Mouse (Mus musculus) C2C12 (cell line): ENCODE measurements around the gene Kif3c. TPM values are rescaled to one million over a fixed set of nuclear protein-coding genes. Genes with fewer than 3 reads are reported as not detected.
A peak's percentile ranks its signal among the peaks of the same experiment; 100 is the strongest.

Experiments
- H3K27me3 ChIP-seq: one replicate; pipeline ENCODE4 v1.6.1; 2011; ENCODE audit not compliant: control insufficient read depth, insufficient read depth, insufficient read length
- H3K36me3 ChIP-seq: one replicate; pipeline ENCODE4 v1.6.1; 2011; ENCODE audit not compliant: control insufficient read depth, insufficient read depth
- H3K4me3 ChIP-seq: one replicate; pipeline ENCODE4 v1.5.1; 2011; ENCODE audit warnings: mild to moderate bottlenecking, control low read depth; ENCODE audit not compliant: poor library complexity, insufficient read depth, severe bottlenecking
- H3K79me2 ChIP-seq: one replicate; pipeline ENCODE4 v1.6.1; 2011; ENCODE audit not compliant: control insufficient read depth, insufficient read depth
- H3K79me3 ChIP-seq: one replicate; pipeline ENCODE4 v1.6.1; 2011; ENCODE audit warnings: low read depth, control low read depth
- H3ac ChIP-seq: one replicate; pipeline ENCODE3; 2011; ENCODE audit warnings: low read depth; ENCODE audit not compliant: control insufficient read depth, insufficient read length
- CEBPB ChIP-seq: IDR thresholded peaks from one replicate; pipeline ENCODE4 v1.6.1; 2011; ENCODE audit warnings: low read depth, mild to moderate bottlenecking, control low read depth, moderate library complexity
- CTCF ChIP-seq: IDR thresholded peaks from one replicate; pipeline ENCODE4 v1.5.1; 2011; ENCODE audit not compliant: control insufficient read depth, insufficient read depth, insufficient read length
- FOSL1 ChIP-seq: IDR thresholded peaks from one replicate; pipeline ENCODE4 v1.8.0; 2011; ENCODE audit warnings: mild to moderate bottlenecking, low read length; ENCODE audit not compliant: poor library complexity, insufficient read depth, severe bottlenecking
- MAX ChIP-seq: IDR thresholded peaks from one replicate; pipeline ENCODE4 v1.6.1; 2011; ENCODE audit warnings: mild to moderate bottlenecking, control low read depth
- MYOD1 ChIP-seq: IDR thresholded peaks from one replicate; pipeline ENCODE4 v1.6.1; 2011; ENCODE audit warnings: low read depth; ENCODE audit not compliant: control insufficient read depth, insufficient read length
- MYOG ChIP-seq: IDR thresholded peaks from one replicate; pipeline ENCODE4 v1.6.1; 2011; ENCODE audit not compliant: control insufficient read depth, insufficient read length; ENCODE audit errors: extremely low read depth
- USF1 ChIP-seq: IDR thresholded peaks from one replicate; pipeline ENCODE4 v1.6.1; 2011; ENCODE audit warnings: low read depth, mild to moderate bottlenecking, control low read depth, moderate library complexity
- polyA plus RNA-seq: library from polyadenylated mRNA; unstranded; fragments of >200 nt; fragmentation: generic; extraction: Trizol; gene quantifications from one replicate; pipeline ENCODE4 v1.2.1, GENCODE M21; 2012; ENCODE audit warnings: missing spikeins

The Kif3c gene
- polyA plus RNA-seq, 1 experiment: 17.4 TPM

DNA sequence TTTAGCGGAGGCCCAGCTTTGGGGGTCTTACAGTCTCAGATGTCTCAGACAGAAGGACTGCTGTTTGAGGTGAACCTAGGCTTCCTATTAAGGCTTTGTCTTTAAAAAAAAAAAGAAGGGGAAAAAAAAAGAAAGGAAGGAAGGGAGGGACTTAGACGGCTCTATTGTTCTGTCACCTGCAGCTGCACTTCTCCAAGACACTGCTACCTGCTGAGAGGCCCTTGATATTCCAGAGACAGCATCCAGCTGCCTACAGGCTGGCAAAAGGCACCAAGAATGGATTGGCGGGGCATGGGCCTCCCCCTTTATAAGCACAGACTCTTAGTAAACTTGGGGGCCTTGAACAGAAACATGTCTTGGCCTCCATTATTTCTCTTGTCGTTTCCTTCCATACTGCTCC, 50.0 kb downstream of the Kif3c start:
- H3ac ChIP-seq: no peak overlapping the region
- TF ChIP-seq CEBPB: no peak
- TF ChIP-seq MYOG: no peak
- H3K36me3 ChIP-seq: peaks cover 4% of the 10 kb centered on the region
- H3K79me3 ChIP-seq: peaks cover 6% of the 10 kb centered on the region
- peaks cover 10% of the 10 kb centered on the region for H3K79me2 ChIP-seq
- no peak overlapping the region for H3K4me3 ChIP-seq
- no peaks in the 10 kb centered on the region for H3K27me3 ChIP-seq

DNA sequence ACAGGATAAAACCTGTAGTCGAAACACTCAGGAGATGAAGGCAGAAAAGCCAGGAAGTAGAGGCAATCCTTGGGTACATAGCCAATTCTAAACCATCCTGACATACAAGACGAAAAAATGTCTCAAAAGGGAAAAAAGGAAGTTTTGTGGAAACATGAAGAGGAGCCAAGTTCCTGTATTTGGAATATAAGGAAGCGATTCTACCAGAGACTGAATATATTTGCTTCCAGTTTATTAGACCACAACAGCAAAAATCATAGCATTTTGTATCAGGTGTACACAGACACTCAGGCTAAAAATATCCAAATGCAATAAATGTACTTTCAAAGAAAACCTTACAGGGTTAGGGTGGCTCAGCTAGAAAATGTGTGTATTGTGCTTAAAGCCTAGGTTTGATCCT, 53.8 kb downstream of the Kif3c start:
- Histone ChIP-seq H3ac (no peak overlapping the region), H3K27me3 (no peaks in the 10 kb centered on the region), H3K79me2 (peaks cover 42% of the 10 kb centered on the region), H3K36me3 (peaks cover 25% of the 10 kb centered on the region), H3K4me3 (no peak overlapping the region), H3K79me3 (peaks cover 12% of the 10 kb centered on the region)
- TF ChIP-seq FOSL1 (no peak), MYOG (no peak), CEBPB (no peak), CTCF (no peak), MAX (no peak), USF1 (no peak)

DNA sequence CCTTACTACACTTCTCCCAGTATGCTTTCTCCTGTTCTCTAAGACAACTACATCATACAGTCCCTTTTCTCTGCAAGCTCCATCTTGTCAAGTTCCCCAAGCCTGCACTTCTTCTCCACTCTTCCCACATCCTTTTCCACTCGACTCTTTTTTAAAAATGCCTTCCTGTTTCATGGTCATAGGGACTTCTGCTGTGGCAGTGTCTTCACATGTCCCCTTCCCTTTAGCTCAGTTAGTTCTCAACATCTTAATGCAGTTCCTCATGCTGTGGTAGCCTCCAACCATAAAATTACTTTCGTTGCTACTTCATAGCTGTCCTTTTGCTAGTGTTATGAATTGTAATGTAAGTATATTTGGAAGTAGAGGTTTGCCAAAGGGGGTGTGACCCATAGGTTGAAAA, 55.6 kb downstream of the Kif3c start:
- no peak for TF ChIP-seq MAX
- TF ChIP-seq FOSL1: no peak
- TF ChIP-seq CTCF: no peak
- H3K4me3 ChIP-seq: no peak overlapping the region
- peaks cover 30% of the 10 kb centered on the region for H3K36me3 ChIP-seq

DNA sequence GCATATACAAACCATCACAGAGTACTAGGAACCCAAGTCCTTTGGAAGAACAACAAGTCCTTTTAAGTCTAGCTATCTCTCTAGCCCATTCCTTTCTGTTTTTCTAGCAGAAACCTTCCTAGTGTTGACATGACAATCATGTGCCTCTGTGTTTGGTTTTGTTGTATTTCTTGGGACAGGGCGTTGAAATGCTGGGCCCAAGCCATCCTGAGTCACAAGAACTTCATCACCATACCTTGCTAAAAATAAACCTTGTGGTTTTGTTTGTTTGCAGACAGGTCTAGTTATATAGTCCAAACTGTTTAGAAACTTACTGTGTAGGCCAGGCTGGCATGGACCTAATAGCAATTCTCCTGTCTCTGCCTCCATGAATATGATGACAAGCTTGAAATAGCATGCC, 57.9 kb downstream of the Kif3c start:
- TF ChIP-seq USF1: no peak
- no peak for TF ChIP-seq MYOG
- TF ChIP-seq FOSL1: no peak
- H3K36me3 ChIP-seq: peaks cover 30% of the 10 kb centered on the region
- peaks cover 73% of the 10 kb centered on the region for H3K79me2 ChIP-seq
- peaks cover 32% of the 10 kb centered on the region for H3K79me3 ChIP-seq
- no peaks in the 10 kb centered on the region for H3K27me3 ChIP-seq
- no peak overlapping the region for H3K4me3 ChIP-seq
- no peak overlapping the region for H3ac ChIP-seq

More for the DNA sequence above, 55.6 kb downstream of the Kif3c start:
- Histone ChIP-seq H3ac (no peak overlapping the region), H3K79me3 (peaks cover 27% of the 10 kb centered on the region), H3K79me2 (peaks cover 60% of the 10 kb centered on the region), H3K27me3 (no peaks in the 10 kb centered on the region)

DNA sequence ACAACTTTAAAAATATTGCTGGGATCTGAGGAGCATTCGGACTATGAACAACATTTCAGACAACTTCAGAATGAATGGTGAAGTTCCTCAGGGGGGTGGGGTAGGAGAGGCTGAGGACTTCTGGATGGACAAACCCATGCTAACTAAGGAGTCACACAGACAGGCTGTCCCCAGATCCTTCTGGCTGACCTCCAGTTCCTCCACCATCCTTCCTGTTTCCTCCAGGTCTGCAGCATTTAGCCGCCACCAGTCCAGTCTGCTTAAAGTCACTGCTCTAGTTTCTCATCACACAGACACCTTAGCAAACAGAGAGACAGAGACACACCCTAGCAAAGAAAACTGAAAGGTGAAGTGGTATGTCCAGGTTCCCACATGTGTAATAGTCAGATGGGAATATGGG, 59.2 kb downstream of the Kif3c start:
- Histone ChIP-seq H3K27me3 (no peaks in the 10 kb centered on the region), H3K4me3 (no peak overlapping the region), H3K36me3 (peaks cover 30% of the 10 kb centered on the region), H3ac (no peak overlapping the region), H3K79me2 (peaks cover 82% of the 10 kb centered on the region), H3K79me3 (peaks cover 43% of the 10 kb centered on the region)
- TF ChIP-seq MAX: no peak
- no peak for TF ChIP-seq MYOG
- TF ChIP-seq FOSL1: no peak
- TF ChIP-seq MYOD1: no peak
- no peak for TF ChIP-seq CTCF
- TF ChIP-seq USF1: no peak
- TF ChIP-seq CEBPB: no peak

DNA sequence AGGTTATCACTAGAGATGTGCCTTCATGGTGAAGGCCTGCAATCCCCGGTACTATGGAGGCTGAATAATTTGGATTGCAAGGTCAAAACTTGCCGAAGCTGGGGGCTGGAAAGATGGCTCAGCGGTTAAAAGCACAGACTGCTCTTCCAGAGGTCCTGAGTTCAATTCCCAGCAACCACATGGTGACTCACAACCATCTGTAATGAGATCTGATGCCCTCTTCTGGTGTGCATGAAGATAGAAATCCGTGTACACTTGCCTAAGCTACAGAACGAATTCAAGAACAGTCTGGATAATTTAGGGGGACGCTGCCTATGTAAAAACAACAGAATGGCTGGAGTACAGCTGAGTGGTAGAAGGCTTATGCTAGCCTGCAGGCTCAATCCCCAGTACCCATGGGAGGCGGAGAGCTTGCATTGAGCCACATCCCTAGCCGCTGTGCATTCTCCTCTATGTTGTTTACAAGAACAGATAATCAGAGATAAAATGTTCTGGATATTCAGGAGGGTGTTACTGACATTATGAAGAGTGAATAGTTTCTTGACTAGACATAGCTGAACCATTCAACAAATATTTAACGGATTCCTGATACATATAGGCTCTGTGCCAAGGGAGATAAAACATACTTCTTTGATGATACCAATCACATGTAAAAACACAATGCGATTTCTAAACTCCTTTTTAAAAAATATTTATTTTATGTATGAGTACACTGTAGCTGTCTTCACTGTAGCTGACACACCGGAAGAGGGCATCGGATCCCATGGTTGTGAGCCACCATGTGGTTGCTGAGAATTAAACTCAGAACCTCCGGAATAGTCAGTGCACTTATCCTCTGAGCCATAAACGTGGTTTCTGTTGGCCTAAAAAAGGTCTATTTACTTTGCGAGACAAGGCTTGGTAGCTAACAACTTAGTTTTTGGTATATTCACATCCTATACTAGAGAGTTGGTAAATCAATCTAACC, 60.7 kb downstream of the Kif3c start:
- Histone ChIP-seq H3K36me3 (peaks cover 26% of the 10 kb centered on the region), H3K4me3 (peak overlapping the region; percentile 41), H3K27me3 (no peaks in the 10 kb centered on the region), H3K79me3 (peaks cover 53% of the 10 kb centered on the region), H3ac (peak overlapping the region; percentile 85), H3K79me2 (peaks cover 88% of the 10 kb centered on the region)
- TF ChIP-seq CEBPB (no peak), MAX (peak; percentile 69)
